Mouse (Mus musculus): ENCODE measurements at regions not wholly inside any gene's neighbourhood (a gene's known extent, or its start where the extent isn't known, plus 50 kb on each side); places are given as distances from the start of the nearest gene placed in this dataset.

- no peak for TF ChIP-seq CTCF (conservative IDR thresholded peaks at IDR 0.05; ENCODE audit: low read length)
- TF ChIP-seq NANOG (IDR thresholded peaks at IDR 0.05; ENCODE audit: borderline replicate concordance, low read length) = no peak
- no peak for TF ChIP-seq POU5F1 (IDR thresholded peaks at IDR 0.05; ENCODE audit: borderline replicate concordance, low read length)
These were observed 178.9 kb upstream of the Stt3b start for GRCm38 (mm10) chr9:115488913-115489809.
